Mouse (Mus musculus): ENCODE measurements around the gene Srd5a2.
A peak's percentile ranks its signal among the peaks of the same experiment; 100 is the strongest.

The Srd5a2 gene

DNA sequence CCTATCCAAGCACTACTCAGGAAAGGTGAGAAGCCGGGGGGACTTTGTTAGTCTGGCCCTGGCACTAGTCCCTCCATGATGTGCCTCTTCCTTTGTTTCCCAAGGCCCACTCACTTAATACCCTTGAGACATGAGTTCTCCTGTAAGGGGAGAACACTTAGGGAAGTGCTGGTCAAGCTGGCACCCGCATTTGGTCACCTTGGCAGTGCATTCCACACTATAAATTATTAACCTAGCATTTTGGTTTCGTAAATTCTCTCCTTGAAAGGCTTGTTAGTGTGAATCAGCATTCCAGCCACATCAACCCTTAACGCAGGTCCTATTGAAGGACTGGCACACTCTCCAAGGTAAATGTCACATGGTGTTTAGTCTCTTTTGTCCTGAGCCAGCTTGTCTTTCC is 61.8 kb downstream of the Srd5a2 start:
- no peak for DNase-seq (ENCODE audit: low spot score in 2 of 2)

DNA sequence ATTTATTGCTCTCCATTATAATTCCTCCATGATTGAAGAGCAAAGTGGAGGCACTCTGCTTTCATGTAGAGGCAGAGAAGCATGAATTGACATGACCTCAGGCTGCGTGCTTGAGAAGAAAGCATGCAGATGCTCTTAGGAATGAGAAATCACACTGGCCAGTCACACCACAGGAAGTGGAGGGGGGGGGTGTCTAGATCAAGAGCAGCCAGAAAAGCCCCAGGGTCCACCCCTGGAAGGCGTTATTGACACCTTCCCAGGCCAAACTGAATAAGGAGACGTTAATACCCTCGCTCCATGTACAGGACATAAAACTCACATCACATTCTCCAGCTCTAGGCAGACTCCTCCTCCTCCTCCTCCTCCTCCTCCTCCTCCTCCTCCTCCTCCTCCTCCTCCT is 63.2 kb downstream of the Srd5a2 start:
- DNase-seq (ENCODE audit: low spot score in 2 of 2), result no peak

DNA sequence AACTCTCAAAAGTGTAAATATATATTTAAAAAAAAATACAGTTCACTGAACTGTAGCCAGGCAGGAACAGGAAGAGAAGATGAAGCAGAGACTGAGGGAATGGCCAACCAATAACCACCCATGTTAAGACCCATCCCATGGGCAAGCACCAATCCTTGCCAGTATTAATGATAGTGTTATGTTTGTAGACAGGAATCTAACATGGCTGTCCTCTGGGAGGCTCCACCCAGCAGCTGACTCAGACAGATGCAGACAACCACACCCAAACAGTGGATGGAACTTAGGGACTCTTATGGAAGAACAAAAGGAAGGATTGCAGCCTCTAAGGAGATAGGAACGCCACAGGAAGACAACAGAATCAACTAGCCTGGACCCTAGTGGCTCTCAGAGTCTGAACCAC is 64.8 kb downstream of the Srd5a2 start:
- no peak for DNase-seq (ENCODE audit: low spot score in 2 of 2)

DNA sequence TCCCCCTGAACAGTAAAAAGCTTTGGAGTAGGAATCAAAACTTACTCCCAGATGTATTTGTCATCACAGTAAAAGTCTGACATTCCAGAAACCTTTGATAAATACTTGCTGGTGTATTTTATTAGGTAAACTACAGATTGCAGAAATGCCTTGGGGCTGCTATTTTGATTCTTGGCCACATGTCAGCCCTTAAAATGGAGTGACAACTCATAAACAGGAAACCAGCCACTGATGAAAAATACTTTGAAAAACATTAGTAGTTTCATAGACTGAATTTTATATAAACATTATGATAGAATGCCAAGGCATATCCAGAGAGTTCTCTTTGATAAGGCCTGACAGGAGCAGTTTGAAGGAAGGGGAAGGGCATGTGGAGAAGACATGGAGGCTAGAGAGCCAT is 71.7 kb downstream of the Srd5a2 start:
- DNase-seq (ENCODE audit: low spot score in 2 of 2), result no peak

DNA sequence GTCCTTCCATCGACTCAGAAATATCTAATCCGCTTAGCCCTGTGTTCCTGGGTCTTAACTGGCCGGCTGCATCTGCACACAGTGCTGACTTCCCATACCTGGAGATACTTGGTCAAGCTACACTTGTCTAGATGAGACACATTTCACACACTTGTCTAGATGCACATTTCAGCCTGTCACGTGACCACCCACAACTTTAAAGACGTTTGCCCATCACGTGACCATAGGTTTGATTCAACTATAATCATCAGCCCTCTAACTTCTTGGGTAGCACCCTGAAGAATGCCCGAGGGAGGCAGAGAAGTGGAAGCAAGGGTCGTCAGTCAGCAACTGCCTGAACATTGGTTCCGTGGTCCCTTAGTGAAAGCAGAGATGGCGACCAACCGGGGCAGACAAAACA is 75.1 kb downstream of the Srd5a2 start:
- no peak for DNase-seq (ENCODE audit: low spot score in 2 of 2)

DNA sequence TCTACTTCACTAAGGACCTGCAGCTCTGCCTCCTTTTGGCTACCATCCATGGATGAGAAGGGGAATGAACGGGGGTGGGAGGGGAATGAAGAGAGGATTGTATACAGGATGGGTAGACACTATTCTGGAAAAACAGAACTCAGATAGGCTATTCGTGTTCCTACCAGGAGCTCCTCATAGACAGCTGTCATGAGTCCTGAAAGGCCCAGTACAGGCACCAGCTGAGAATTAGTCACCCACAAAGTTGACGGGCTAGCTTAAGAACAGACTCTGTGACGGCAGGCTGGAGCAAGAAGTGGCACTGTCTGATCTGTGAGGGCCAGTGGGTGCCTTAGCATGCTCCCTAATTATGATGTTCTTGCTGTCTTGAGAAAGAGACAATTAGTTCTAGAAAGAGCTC is 76.4 kb downstream of the Srd5a2 start:
- DNase-seq (ENCODE audit: low spot score in 2 of 2), result no peak

DNA sequence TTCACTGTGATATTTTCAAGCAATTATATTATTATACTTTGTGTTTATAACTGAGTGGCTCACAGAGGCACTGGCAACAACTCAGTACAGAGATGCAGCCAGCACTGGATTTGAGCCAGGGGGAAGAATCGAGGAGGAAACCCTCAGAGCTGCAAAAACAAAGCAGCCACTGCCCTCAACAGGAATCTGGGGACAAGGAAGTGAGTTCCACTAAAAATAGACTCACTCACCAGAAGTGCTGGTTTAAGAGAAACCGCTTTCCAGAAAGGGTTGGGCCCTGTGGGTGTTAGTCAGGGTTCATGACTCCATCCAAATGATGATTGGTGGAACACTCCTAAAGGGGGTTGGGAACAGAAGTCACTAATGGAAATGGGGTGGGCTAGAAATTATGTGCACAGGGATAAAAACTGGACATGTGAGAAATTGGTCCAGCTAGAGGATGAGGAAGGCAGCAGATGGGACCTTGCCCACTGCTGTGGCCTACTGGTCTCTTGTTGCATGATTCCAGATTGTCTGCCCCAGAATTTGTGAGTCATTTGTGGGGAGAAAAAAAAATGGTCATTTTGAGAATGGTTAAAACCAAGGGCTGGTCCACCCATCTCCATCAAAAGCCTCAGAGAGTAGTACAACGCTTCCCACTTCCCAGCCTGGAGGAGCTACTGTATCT is 77.2 kb downstream of the Srd5a2 start:
- DNase-seq (ENCODE audit: low spot score in 2 of 2), result peak; percentile 43 to 45

Measured in right cerebral cortex, postnatal 10 days (tissue).